Mouse (Mus musculus) megakaryocyte, embryonic 14.5 days (primary cell): ENCODE data around the gene Gm49339. TPM values are rescaled to one million over a fixed set of nuclear protein-coding genes. Genes with fewer than 3 reads are reported as not detected.
A peak's percentile ranks its signal among the peaks of the same experiment; 100 is the strongest.
"Not testable (repeated sequence)": the region's sequence is repeated elsewhere in the genome, so short reads cannot be mapped to it uniquely, and the experiment has no call there.

Experiments
- H3K27me3 ChIP-seq: replicated peaks from 2 replicates; pipeline ENCODE3; 2012; ENCODE audit warnings: inconsistent platforms
- H3K36me3 ChIP-seq: replicated peaks from 2 replicates; pipeline ENCODE3; 2012; ENCODE audit warnings: low read length, inconsistent platforms, mixed read lengths
- H3K4me1 ChIP-seq: 2 replicates; pipeline ENCODE4 v1.6.1; 2012; ENCODE audit warnings: inconsistent platforms
- H3K4me3 ChIP-seq: replicated peaks from 2 replicates; pipeline ENCODE3; 2012; ENCODE audit warnings: moderate library complexity, mild to moderate bottlenecking, inconsistent platforms
- H3K9me3 ChIP-seq: 2 replicates; pipeline ENCODE4 v1.6.1; 2012; ENCODE audit warnings: inconsistent platforms
- FLI1 ChIP-seq: IDR thresholded peaks from 2 replicates; pipeline ENCODE4 v1.6.1; 2012; ENCODE audit warnings: low read length, inconsistent platforms, mixed read lengths
- GATA1 ChIP-seq: IDR thresholded peaks from 3 replicates; pipeline ENCODE4 v1.6.1; 2012; ENCODE audit warnings: mixed read lengths, low read length, inconsistent platforms, borderline replicate concordance
- polyA plus RNA-seq: library from polyadenylated mRNA; stranded (reverse); fragments of >175 nt; gene quantifications from 2 replicates; pipeline ENCODE4 v1.2.3, GENCODE M21; 2012; ENCODE audit warnings: low replicate concordance; ENCODE audit not compliant: insufficient read depth

Gene Gm49339
- polyA plus RNA-seq, result 3.4 TPM in 1 of 2 replicates, not detected in the other

DNA sequence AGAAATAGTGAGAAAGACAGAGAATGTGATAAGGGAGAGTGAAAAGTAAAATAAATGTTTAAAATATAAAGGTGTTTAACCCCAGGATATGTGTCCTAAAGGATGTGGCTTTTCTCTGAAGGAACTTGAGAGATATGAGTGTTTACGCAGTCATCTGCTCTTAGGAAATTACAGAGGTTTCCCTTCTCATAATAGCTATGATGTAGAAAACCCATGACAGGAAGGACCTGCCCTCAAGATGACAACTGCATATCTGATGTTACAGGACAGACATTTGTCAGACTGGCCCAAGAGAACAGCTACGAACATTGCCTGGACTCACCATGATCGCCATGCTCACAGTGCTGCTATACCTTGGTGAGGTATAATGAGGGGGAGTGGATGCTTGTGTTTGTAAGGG is at the start of gene Gm49339, which contains the start of gene Lilr4b:
Gm49339 (plus strand) TSS at position 216 of the 400 bp plus-strand sequence.
Lilr4b (plus strand) TSS at position 236 of the 400 bp plus-strand sequence.
- Histone ChIP-seq H3K4me3 (peak within 1 kb of the TSS; percentile 83), H3K4me1 (peaks cover 42% of the 10 kb centered on the region), H3K36me3 (peaks cover 16% of the 10 kb centered on the region)
- H3K9me3 ChIP-seq, H3K27me3 ChIP-seq: not testable (repeated sequence)

- Histone ChIP-seq H3K9me3 (no peaks in the 10 kb centered on the region), H3K27me3 (no peaks in the 10 kb centered on the region), H3K36me3 (no peaks in the 10 kb centered on the region), H3K4me3 (peak overlapping the region; percentile 24), H3K4me1 (peaks cover 31% of the 10 kb centered on the region)
- TF ChIP-seq FLI1 (no peak), GATA1 (no peak)
These were observed 47.5 kb upstream of the Gm49339 start for GRCm38 (mm10) chr10:51432940-51433339.

DNA sequence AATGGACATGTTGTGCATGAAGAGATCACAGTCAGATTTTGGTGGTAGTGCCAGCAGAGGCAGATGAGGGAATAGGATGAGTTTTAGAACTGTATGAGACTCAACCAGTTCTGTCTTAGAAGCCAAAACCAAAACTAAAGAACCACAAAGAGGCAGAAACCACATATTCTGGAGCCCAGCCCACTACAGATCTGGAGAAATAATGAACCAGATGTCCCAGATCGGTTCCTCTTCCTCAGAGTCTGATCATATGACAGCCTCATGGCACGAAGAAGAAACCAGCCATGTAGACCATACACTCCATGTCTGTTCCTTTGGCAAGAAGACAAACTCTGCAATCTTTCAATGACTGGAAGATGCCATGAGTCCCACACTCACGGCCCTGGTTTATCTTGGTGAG is 44.7 kb upstream of the Gm49339 start:
- no peaks in the 10 kb centered on the region for H3K27me3 ChIP-seq
- no peak overlapping the region for H3K4me3 ChIP-seq
- H3K4me1 ChIP-seq, result peaks cover 31% of the 10 kb centered on the region
- TF ChIP-seq FLI1 (no peak), GATA1 (no peak)
- H3K36me3 ChIP-seq, result no peaks in the 10 kb centered on the region
- H3K9me3 ChIP-seq, result no peaks in the 10 kb centered on the region

- no peaks in the 10 kb centered on the region for H3K27me3 ChIP-seq
- H3K4me1 ChIP-seq, result peaks cover 43% of the 10 kb centered on the region
- H3K36me3 ChIP-seq, result no peaks in the 10 kb centered on the region
- H3K4me3 ChIP-seq, result no peak overlapping the region
- TF ChIP-seq FLI1 (no peak), GATA1 (no peak)
- H3K9me3 ChIP-seq, result no peaks in the 10 kb centered on the region
These were observed 28.8 kb upstream of the Gm49339 start for GRCm38 (mm10) chr10:51451610-51452009.

GRCm38 (mm10) chr10:51453616-51454298 is 26.7 kb upstream of the Gm49339 start:
- Histone ChIP-seq H3K27me3 (no peaks in the 10 kb centered on the region), H3K4me1 (peaks cover 44% of the 10 kb centered on the region), H3K9me3 (no peaks in the 10 kb centered on the region), H3K36me3 (no peaks in the 10 kb centered on the region), H3K4me3 (peak overlapping the region; percentile 50)
- TF ChIP-seq GATA1, result no peak
- no peak for TF ChIP-seq FLI1

DNA sequence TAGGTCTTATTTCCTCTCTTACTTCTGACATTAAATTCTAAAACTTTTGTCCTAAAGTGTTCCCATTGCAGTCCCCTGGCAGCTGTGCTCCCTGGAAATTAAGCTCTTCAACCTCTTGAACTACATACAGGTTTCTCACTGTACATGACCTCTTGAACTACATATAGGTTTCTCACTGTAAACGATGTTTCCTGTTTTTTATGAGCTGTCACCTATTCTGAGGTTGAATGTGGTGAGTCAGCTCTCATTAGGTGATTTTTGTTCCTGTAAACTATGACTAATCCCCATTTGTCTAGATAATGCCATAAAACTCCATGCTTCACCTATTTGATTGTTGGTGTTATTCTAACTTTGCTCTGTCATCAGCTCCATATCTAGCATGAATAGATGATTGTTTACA is 26.0 kb upstream of the Gm49339 start:
- TF ChIP-seq GATA1, result no peak
- TF ChIP-seq FLI1, result no peak
- Histone ChIP-seq H3K9me3 (no peaks in the 10 kb centered on the region), H3K27me3 (no peaks in the 10 kb centered on the region), H3K4me3 (no peak overlapping the region), H3K36me3 (no peaks in the 10 kb centered on the region), H3K4me1 (peaks cover 50% of the 10 kb centered on the region)

DNA sequence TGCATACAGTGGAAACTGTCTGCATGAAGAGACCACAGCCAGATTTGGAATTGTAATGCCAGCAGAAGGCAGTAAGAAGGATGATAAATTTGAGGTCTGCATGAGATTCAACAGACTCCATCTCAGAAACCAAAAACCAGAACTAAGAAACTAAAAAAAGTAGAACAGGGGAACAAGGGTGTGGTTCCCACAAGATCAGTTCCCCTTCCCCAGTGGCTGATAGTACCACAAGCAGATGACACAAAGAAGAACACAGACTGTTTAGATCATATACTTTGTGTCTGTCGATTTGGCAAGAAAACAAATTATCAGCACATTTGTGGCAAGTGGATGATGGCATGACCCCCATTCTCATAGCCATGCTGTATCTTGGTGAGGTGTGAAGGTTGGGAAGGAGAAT is 24.6 kb upstream of the Gm49339 start:
- TF ChIP-seq GATA1 (no peak), FLI1 (no peak)
- Histone ChIP-seq H3K4me1 (peaks cover 64% of the 10 kb centered on the region), H3K4me3 (no peak overlapping the region), H3K27me3 (no peaks in the 10 kb centered on the region), H3K36me3 (no peaks in the 10 kb centered on the region), H3K9me3 (no peaks in the 10 kb centered on the region)

DNA sequence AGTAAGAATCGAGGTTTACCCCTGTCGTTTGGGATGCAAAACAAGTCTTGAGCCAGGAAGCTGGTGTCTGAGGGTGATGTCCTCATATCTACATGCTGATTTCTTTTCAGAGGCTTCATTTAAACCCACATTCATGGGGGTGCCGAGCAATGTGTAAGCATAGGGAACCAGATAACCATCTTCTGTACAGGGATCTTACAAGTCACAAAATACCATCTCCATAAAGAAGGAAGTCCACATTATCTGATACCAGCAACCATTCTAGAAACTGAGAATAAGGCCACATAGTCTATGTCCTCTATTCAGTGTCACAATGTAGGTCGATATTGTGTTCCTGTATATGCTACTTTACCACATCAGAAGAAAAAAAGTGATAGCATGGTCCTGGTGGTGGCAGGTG is 24.0 kb upstream of the Gm49339 start:
- no peaks in the 10 kb centered on the region for H3K36me3 ChIP-seq
- peaks cover 66% of the 10 kb centered on the region for H3K4me1 ChIP-seq
- H3K9me3 ChIP-seq, result no peaks in the 10 kb centered on the region
- TF ChIP-seq FLI1, result no peak
- no peak for TF ChIP-seq GATA1
- no peak overlapping the region for H3K4me3 ChIP-seq
- no peaks in the 10 kb centered on the region for H3K27me3 ChIP-seq

GRCm38 (mm10) chr10:51463800-51464199 is 16.6 kb upstream of the Gm49339 start:
- not testable (repeated sequence) for H3K27me3 ChIP-seq, H3K9me3 ChIP-seq, H3K4me3 ChIP-seq, H3K36me3 ChIP-seq
- peaks cover 30% of the 10 kb centered on the region for H3K4me1 ChIP-seq

- not testable (repeated sequence) for H3K9me3 ChIP-seq, H3K27me3 ChIP-seq
- Histone ChIP-seq H3K4me3 (peak within 1 kb of the TSS; percentile 89), H3K4me1 (peaks cover 39% of the 10 kb centered on the region), H3K36me3 (peaks cover 14% of the 10 kb centered on the region)
These were observed 10.3 kb downstream of the Gm49339 start, which contains the start of gene Lilrb4a for GRCm38 (mm10) chr10:51490691-51491090. TSS of gene Lilrb4a (plus strand) at chr10:51490956.

- TF ChIP-seq GATA1, result no peak
- TF ChIP-seq FLI1, result no peak
- H3K27me3 ChIP-seq, result no peaks in the 10 kb centered on the region
- H3K36me3 ChIP-seq, result no peaks in the 10 kb centered on the region
- no peaks in the 10 kb centered on the region for H3K9me3 ChIP-seq
- H3K4me3 ChIP-seq, result no peak overlapping the region
- peaks cover 42% of the 10 kb centered on the region for H3K4me1 ChIP-seq
These were observed 39.6 kb downstream of the Gm49339 start for GRCm38 (mm10) chr10:51520021-51520420.
